Mouse (Mus musculus) kidney, postnatal 4 days (tissue): Measurements from ENCODE around the gene Il4i1.

Source experiments
- DNase-seq, 2 experiments: peaks; one replicate each; pipeline ENCODE4 v3.0.0; 2021; ENCODE audit warnings: mixed read lengths in 2 of 2

The Il4i1 gene

DNA sequence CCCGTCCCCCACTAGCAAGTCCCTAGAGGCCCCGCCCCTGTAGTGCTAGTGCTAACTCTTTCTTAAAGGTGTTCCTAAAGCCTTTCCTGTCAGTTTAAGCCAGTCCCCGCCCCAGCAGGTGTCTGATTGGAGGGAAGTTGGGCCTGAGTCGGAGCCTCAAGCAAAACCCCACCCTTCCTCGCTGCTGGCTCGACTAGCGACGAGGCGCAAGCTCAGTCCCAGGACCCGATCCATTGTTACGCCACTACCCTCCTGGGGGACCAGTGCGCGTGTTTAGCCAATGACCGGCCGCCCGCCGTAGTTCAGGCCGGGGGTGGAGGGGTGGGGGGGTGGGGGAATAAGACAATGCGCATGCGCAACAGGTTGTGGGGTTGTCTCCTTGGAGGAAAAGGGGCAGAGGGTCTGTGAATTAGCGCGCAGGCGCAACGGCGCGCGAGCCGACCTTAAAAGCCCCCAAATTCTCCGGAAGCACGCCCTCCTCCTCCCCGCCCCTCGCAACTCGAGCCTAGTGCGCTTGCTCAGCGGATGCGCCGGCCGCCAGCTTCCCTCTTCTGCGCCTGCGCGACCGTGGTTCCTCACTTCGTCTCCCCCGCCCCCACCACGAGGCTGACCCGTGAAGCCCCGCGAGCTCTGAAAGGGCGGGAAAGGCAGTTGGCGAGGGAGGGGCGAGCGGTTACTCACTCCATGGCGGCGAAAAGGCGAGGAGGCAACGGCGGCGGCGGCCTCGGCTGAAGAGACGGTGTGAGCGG, at the start of gene Il4i1, which contains the start of gene Nup62:
TSS of gene Il4i1 (plus strand) at position 667 of the 749 bp plus-strand sequence.
TSS of gene Nup62 (plus strand) at position 368 of the 749 bp plus-strand sequence.
- DNase-seq = peak; percentile 100

DNA sequence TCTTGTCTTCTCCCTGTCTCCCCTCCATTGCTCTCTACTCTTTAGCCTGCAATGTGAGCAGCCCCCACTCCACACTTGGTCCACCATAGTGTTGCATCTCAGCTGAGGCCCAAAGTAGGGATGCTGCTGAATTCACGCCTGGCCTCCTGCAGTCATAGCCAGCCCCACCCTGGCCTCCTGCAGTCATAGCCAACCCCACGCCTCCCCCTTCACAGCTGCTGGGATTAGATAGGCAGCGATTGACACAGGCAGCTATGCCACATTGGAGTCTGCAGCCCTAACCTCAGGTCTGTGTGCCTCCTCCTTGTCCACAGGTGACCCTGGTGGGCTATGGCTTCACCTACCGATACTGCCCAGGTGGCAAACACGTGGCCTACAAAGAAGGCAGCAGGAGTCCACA, 48.1 kb upstream of the Il4i1 start:
- no peak for DNase-seq

GRCm38 (mm10) chr7:44770046-44770578, 46.1 kb upstream of the Il4i1 start:
- peak; percentile 93 for DNase-seq

- no peak for DNase-seq
Observed at GRCm38 (mm10) chr7:44772591-44773204, 43.5 kb upstream of the Il4i1 start.

DNA sequence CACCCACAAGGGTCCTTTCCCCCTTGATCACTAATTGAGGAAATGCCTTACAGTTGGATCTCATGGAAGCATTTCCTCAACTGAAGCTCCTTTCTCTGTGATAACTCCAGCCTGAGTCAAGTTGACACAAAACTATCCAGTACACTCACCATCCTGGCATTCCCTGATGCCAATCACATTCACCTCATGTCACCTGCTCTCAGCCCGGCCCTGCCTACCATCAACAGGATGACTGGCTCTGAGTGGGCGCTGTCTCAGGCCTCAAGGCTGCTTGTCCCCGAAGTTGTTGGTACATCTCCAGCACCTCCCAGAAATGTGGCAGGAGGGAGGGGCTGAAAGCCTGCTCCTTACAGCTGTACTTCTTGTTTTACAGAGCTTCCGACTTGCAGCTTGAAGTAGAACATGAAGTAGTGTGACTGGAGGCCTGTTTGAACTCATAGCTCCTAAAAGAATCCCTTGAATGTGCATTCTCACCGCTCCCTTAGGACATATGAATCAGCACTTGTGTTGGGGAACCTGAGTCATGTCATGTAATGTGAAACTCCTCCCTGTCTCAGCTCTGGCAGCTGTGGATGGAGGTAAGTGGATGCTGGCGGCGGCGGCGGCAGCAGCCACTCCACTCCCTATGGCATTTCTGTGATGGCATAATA, 39.2 kb upstream of the Il4i1 start:
- no peak for DNase-seq

DNA sequence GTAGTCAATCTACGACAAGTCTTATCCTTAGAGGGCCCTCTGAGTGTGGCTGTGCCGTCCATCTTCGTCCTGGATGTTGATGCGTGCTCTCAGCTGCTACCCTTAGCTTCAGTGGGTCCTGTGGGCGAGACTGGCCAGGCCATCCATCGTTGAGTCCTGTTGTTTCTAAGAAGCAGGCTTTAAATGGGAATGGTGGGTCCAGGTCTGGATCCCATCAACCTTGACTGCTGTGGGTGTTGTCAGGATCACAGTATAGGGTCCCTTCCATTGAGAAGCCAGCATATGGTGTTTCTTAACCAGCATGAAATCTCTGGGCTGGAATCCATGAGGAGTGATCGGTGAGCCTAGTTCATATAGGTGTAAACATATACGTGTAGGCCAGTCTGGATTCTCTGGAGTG, 36.1 kb upstream of the Il4i1 start:
- no peak for DNase-seq

DNA sequence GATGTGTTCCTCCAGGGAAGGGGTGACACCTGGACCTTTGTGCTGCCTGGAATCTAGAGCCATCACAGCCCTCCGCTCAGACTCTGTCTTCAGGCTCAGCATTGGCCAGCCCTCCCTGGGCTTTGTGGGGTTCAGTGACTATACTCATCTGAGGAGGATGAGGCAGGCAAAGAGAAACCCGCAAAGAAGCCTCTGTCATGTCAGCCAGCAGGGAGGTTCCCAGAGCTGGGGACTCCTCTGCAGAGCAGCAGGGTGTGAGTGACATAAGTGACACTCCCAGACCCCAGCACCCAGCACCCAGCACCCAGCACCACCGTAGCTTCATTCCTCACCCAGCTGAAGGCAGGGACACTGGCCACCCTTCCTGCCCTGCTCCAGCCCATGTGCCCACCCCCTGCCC, 26.7 kb upstream of the Il4i1 start:
- no peak for DNase-seq

GRCm38 (mm10) chr7:44790066-44790465, 26.1 kb upstream of the Il4i1 start:
- DNase-seq = no peak

DNA sequence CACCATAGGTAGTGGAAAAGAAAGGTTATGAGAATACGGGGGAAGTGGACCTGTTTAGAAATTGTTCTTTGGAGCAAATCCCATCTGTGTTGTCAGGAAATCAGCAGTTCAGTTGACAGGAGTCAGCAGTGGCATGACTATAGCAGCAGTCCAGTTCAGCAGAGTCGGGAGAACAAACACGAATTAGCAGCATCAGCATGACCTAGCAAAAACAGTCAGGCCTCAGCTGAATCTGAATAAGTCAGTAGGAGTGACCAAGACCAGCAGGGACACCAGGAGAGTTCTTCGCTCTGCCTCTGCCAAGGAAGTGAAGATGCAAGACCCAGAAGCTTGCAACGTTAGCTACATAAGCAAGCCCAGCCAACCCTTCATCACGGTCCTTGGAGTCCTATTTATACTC, 23.4 kb upstream of the Il4i1 start:
- no peak for DNase-seq

DNA sequence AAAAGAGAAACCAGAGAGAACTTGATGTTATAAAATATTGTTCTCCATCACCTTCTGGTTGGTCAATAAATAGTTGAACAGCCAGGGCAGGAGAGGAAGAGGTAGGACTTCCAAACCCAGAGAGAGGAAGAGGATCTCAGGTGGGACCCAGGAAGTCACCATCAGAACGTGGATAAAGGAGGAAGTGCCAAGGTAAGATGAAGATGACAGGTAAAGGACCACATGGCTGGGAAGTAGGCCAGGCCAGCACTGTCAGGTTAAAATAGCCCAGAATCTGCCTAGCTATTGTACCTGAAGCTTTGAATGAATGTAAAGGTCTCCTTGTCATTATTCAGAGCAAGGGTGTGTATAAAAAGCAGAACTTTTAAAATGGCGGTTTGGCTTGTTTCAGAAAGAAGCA, 7.3 kb upstream of the Il4i1 start:
- DNase-seq = no peak

GRCm38 (mm10) chr7:44809466-44809865, 6.7 kb upstream of the Il4i1 start:
- no peak for DNase-seq

- DNase-seq = no peak
Observed at GRCm38 (mm10) chr7:44810365-44810764, 5.8 kb upstream of the Il4i1 start.

DNA sequence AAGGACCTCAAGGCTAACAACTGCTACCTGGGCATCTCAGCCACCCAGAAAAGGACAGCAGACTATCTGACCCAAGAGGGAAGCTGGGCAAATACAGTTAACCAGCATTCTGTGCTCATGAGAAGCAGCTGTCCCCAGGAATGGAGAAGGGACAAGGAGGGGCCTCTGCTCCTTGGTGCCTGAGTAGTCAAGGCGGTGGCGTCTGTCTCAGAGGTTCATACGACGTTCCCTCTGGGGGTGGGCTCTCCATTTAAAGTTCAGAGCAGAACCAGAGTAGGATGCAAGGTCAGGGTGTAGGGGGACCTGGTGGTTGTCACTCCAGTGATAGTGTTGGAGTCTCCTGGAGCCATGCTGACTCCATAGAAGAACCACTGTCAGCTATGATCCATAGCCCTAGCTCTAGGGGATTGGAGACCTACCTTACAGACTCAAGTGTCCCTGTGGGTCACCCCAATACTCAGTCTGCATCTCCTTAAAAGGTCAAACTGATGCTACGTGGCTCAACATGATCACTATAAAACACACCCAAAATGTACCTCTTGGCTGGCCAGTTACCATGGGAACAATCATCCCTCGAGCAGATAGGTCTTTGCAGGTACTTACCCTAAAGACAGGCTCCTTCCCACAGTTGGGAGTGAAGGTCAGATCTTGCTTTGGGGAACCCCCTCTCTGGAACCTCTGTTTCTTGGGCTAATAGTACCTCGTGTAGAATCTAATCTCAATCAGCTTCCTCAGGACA, 5.2 kb upstream of the Il4i1 start:
- DNase-seq = peak in 1 of 2 experiments; percentile 0

DNA sequence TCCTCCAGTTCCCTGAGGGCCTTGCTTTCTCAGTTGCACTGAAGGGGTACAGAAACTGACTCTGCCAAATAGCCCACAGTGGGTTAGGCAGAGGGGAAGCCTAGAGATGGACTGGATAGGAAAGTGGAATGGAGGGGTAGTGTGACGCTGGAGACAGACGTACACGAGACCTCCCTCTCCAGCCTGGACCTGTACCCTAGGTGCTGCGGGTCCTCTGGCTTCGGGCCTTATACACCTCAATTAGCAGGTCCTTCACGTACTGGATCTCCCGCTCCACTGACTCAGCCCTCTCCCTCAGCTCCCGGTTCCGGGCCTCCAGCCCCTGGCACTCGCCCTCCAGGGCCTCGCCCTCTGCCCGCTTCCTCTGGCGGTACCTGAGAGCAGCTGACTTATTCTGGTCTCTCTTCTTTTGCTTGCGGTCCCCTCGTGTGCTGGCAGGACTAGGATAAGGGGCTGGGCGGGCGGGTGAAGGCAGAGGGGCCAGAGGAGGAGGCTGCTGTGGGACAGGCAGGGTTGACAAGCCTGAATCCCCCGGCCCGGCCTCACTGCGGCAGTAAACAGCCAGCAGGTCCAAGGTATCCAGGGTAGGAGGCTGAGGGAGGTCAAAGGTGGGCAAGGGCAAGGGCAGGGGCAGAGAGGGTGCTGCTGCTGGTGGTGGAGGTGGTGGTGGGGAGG, 3.4 kb upstream of the Il4i1 start:
- DNase-seq = peak in 1 of 2 experiments; percentile 1

DNA sequence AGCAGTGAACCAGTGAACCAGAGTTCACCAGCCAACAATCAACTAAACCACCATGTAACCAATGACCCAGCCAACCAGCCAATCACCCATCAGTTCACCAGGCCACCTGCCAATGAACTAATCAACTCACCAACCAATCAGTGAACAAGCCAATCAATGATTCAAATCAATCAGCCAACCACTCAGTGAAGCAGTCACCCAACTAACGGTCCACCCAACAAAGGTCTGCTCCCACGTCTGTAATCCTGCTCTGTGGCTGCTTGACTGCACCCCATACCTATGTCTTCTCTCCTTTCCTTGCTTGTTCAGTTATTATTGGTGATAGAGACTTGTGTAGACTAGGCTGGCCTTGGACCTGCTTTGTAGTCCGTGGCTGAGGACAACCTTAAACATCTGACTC, 2.2 kb upstream of the Il4i1 start:
- peak in 1 of 2 experiments; percentile 1 for DNase-seq

DNA sequence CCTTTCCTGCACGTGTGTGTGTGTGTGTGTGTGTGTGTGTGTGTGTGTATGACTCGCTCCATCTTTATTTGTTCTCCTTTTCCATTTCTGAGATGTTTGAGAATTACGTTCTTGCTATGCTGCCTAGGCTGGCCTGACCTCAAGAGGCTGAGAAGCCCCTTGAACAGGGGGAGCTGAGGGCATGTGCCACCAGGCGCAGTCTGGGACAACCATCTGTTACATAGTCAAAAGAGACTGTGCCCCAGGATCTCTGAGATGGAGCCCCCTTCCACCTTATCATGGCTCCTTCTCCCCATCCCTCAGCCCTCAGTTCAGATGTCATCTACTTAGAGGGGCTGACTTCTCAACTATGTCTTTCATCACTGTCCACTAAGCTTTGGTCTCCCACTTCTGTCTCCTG, 1.8 kb upstream of the Il4i1 start:
- peak in 1 of 2 experiments; percentile 2 for DNase-seq

GRCm38 (mm10) chr7:44814952-44815553, 1.1 kb upstream of the Il4i1 start:
- peak in 1 of 2 experiments; percentile 9 for DNase-seq

- peak; percentile 79 to 88 for DNase-seq
Observed at GRCm38 (mm10) chr7:44816470-44817021, 359 bp downstream of the Il4i1 start, which contains the start of gene Atf5. TSS of gene Atf5 (minus strand) at chr7:44816658.

GRCm38 (mm10) chr7:44817441-44817840, 1.3 kb downstream of the Il4i1 start:
- DNase-seq = no peak

- peak in 1 of 2 experiments; percentile 0 for DNase-seq
Observed at GRCm38 (mm10) chr7:44818164-44818563, 2.0 kb downstream of the Il4i1 start.

- DNase-seq = peak; percentile 70 to 73
Observed at GRCm38 (mm10) chr7:44818751-44819235, 2.6 kb downstream of the Il4i1 start.
